Mouse (Mus musculus) brain, embryonic 14.5 days (tissue): ENCODE results near the gene Zfp740.

Source experiments
- CTCF ChIP-seq: fragments of 200-500 bp; IDR thresholded peaks from 2 replicates; pipeline ENCODE4 v1.5.1; 2012; ENCODE audit warnings: inconsistent platforms, mild to moderate bottlenecking, moderate library complexity, borderline replicate concordance; ENCODE audit not compliant: insufficient read depth, insufficient read length; ENCODE audit errors: extremely low read depth
- POLR2A ChIP-seq: fragments of 200-500 bp; IDR thresholded peaks from 2 replicates; pipeline ENCODE4 v1.6.1; 2012; ENCODE audit warnings: mild to moderate bottlenecking, inconsistent platforms, borderline replicate concordance; ENCODE audit not compliant: poor library complexity, insufficient read depth, insufficient read length, severe bottlenecking; ENCODE audit errors: extremely low read depth

GRCm38 (mm10) chr15:102169064-102169463 lies 34.0 kb upstream of the Zfp740 start:
- TF ChIP-seq CTCF (no peak), POLR2A (no peak)
